Mouse (Mus musculus): Measurements from ENCODE around the gene Nmnat3.

Gene Nmnat3

GRCm38 (mm10) chr9:98420666-98421065 is 133.4 kb downstream of the Nmnat3 start:
- DNase-seq (ENCODE audit: low spot score in 2 of 2) = no peak

- no peak for DNase-seq (ENCODE audit: low spot score in 2 of 2)
Measured at GRCm38 (mm10) chr9:98421903-98422302, 134.7 kb downstream of the Nmnat3 start.

GRCm38 (mm10) chr9:98422656-98423055 is 135.4 kb downstream of the Nmnat3 start, which contains the start of gene Rbp1:
TSS of gene Rbp1 (plus strand) at chr9:98422961.
- DNase-seq (ENCODE audit: low spot score in 2 of 2) = no peak

- no peak for DNase-seq (ENCODE audit: low spot score in 2 of 2)
Measured at GRCm38 (mm10) chr9:98423691-98424090, 136.5 kb downstream of the Nmnat3 start.

GRCm38 (mm10) chr9:98424291-98424690 is 137.1 kb downstream of the Nmnat3 start:
- no peak for DNase-seq (ENCODE audit: low spot score in 2 of 2)

GRCm38 (mm10) chr9:98424725-98425210 is 137.5 kb downstream of the Nmnat3 start:
- DNase-seq (ENCODE audit: low spot score in 2 of 2) = no peak

GRCm38 (mm10) chr9:98425351-98425880 is 138.2 kb downstream of the Nmnat3 start:
- no peak for DNase-seq (ENCODE audit: low spot score in 2 of 2)

GRCm38 (mm10) chr9:98427906-98428517 is 140.8 kb downstream of the Nmnat3 start:
- DNase-seq (ENCODE audit: low spot score in 2 of 2) = no peak

GRCm38 (mm10) chr9:98428783-98429182 is 141.5 kb downstream of the Nmnat3 start:
- DNase-seq (ENCODE audit: low spot score in 2 of 2) = no peak

GRCm38 (mm10) chr9:98429806-98430205 is 142.6 kb downstream of the Nmnat3 start:
- DNase-seq (ENCODE audit: low spot score in 2 of 2) = no peak

- no peak for DNase-seq (ENCODE audit: low spot score in 2 of 2)
Measured at GRCm38 (mm10) chr9:98430528-98430927, 143.3 kb downstream of the Nmnat3 start.

- DNase-seq (ENCODE audit: low spot score in 2 of 2) = no peak
Measured at GRCm38 (mm10) chr9:98433021-98433420, 145.8 kb downstream of the Nmnat3 start.

- no peak for DNase-seq (ENCODE audit: low spot score in 2 of 2)
Measured at GRCm38 (mm10) chr9:98433956-98434588, 146.8 kb downstream of the Nmnat3 start.

- no peak for DNase-seq (ENCODE audit: low spot score in 2 of 2)
Measured at GRCm38 (mm10) chr9:98437819-98438218, 150.6 kb downstream of the Nmnat3 start.

GRCm38 (mm10) chr9:98439091-98439490 is 151.9 kb downstream of the Nmnat3 start:
- DNase-seq (ENCODE audit: low spot score in 2 of 2) = no peak

GRCm38 (mm10) chr9:98442638-98443037 is 155.4 kb downstream of the Nmnat3 start:
- DNase-seq (ENCODE audit: low spot score in 2 of 2) = no peak

GRCm38 (mm10) chr9:98445359-98446149 is 158.3 kb downstream of the Nmnat3 start:
- no peak for DNase-seq (ENCODE audit: low spot score in 2 of 2)

GRCm38 (mm10) chr9:98450976-98451375 is 163.7 kb downstream of the Nmnat3 start:
- no peak for DNase-seq (ENCODE audit: low spot score in 2 of 2)

- no peak for DNase-seq (ENCODE audit: low spot score in 2 of 2)
Measured at GRCm38 (mm10) chr9:98466709-98467108, 179.5 kb downstream of the Nmnat3 start.
